Mouse (Mus musculus): ENCODE measurements at regions not wholly inside any gene's neighbourhood (a gene's known extent, or its start where the extent isn't known, plus 50 kb on each side); places are given as distances from the start of the nearest gene placed in this dataset.

DNA sequence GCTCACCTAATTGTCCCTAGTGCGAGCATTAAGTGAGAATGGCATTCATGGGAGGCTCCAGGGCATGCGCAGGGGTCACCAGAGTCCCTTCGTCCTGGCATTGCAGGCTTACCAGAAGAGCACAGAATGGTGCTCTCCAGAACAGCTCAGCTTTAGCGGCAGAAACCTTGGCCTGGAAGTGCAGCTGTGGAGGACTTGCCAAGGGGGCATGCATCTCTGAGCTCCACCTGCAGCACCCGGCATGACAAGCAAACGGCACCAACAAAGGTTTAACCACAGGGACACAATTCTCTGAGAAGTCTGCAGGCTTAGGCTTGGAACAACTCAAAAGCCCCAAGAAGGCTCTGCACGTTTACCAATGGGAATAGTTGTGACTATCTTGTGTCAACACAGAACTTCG is 128.4 kb downstream of the Rpap3 start:
- no peak for DNase-seq

DNA sequence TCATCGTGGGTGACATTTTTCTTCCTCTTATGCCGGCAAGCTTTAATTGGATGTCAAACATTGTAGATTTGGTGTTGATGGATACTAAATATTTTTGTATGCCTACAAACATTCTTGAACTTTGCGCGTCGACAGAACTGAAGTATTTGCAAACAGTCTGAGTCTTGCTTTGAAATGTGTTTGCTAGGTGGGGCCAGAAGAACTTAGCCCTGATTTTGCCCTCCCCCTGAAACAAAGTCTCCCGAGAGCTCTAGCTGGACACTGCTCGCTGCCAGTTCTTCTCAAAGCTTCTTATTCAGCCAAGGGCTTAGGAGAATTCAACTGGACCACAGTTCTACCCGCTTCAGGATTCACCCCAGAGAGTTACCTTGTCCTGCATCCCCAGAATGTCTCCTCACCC is 133.0 kb downstream of the Rpap3 start:
- no peak for DNase-seq

DNA sequence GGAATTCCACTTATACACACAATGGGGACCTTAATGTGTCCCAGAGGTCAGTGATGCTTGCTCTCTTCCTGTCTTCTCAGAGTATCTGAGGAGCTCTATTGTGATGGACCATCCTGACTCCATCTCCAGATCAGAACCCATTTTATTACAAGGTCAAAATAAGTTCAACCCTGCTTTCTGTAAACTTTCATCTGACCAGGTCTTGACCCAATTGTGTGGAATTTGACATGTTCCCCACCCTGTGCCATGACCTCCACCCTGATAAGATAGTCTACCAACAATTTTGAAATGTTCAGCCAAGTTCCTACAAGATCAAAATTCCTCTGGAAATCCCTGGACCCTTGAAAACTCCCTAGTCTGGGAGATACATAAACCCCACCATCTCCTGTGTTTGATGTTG is 133.7 kb downstream of the Rpap3 start:
- DNase-seq = no peak

DNA sequence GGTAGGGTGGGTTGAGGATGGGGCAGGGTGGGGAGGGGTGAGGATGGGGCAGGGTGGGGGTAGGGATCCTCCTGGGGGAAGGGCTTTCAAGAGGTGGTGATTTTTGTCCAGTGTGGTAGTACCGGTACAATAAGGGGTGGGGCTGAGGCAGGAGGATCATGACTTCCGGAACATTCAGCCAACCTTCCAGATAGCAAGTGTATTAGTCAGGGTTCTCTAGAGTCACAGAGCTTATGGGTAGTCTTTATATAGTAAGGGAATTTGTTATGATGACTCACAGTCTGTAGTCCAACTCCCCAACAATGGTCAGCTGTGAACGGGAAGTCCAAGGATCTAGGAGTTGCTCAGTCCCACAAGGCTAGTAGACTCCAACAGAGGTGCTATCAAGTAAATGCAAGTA is 145.5 kb downstream of the Rpap3 start:
- no peak for DNase-seq

DNA sequence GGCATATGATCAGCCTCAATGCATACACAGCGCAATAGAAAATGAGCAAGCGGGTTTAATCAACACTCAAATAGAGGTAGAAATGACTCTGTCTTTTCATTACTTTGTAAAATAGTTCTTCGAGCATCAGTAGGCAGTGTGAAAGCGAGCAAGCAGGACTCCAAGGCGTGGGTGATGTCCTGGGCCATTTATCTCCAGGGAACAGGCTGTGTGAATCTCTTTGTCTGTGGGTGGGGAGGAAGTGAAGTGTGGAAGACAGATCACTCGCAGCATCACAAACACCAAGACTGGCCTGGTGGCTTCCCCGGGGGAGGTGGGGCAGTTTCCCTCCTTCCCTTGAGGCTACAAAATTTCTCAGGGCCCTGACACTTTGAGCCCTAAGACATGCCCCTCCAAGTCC is 146.9 kb downstream of the Rpap3 start:
- no peak for DNase-seq

DNA sequence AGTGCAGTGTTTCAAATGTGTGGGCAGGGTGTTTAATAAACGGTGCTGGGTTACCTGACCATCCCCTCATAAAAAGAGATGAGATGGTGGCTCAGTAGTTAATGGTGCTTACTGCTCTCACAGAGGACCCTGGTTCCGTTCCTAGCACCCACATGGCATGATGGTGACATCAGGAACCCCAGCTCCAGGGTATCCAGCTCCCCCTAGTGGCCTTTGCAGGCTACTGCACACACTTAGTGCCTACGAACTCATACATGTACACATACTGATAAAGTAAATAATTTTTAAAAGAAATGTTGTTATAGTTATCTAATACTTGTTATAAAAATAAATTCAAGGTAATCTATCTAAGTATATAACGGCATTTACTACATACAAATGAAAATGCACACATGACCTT is 157.3 kb downstream of the Rpap3 start:
- no peak for DNase-seq

DNA sequence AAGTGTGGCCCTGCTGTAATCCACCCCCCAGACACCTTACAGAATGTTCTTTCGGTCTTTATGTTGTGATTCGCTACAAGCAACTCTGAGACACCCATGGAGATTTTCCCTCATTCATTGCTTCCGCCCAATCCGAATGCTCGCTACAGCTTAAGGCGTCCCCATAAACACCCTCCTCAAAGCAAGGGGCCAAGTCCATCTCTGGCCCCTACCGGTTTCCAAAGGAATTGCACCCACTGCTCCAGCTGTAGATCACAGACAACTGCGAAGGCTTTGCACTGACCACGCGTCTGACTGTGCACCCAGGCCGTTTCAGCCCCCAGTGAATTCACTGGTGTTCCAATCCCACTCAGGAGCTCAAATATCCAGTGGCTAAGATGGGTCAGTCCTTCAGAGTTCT is 160.6 kb downstream of the Rpap3 start:
- DNase-seq = no peak

DNA sequence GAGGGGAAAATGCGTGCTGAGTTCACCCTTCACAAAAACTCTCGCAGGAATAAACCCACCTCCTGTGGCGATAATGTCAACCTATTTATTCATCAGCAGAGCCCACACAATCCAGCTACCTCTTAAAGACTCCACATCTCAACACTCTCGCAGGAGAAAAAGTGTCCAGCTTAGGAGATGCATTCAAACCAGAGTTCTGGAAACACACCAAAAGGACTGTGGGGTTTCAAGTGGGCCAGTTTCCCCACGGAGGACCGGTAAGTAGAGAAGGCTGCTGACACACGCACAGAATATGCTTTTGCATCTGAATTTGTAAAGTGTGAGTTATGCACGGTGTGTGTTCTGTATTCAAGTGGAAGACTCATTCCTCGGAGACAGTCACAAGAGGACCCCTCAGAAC is 164.0 kb downstream of the Rpap3 start:
- no peak for DNase-seq

DNA sequence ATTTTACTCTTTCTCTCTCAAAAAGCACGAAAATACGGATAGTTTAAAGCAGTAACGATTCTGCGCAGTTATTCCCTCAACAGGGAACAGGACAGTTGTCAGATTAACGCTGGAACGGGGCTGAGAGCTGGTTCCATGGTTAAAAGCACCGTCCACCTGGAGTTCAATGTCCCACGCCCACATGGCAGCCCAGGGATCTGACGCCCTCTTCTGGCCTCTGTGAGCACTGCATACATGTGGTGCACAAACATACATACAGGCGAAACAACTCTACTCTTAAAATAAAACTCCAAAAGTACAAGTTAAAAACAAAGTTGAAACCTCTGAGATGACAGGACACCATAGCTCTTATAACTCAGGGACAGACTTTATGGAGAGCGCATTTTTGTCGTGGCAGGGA is 169.5 kb downstream of the Rpap3 start:
- no peak for DNase-seq

DNA sequence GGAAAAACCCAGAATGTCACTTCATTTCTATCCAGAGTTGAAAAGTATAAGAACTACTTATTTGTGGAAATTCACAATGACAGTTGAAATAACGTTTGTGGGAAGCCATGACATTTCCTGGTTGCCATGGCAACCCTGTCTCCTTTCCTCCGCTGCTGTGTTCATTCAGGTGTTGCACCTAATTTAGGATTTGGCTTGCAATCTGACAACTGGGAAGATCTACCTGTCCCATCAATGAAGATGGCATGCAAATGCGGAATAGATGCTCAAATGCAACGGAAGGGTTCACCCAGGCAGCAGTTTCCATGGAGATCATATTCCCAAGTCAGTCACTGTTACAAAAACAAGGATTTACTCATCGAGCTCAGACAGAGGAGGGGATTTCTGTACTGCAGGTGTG is 170.7 kb downstream of the Rpap3 start:
- DNase-seq = no peak

DNA sequence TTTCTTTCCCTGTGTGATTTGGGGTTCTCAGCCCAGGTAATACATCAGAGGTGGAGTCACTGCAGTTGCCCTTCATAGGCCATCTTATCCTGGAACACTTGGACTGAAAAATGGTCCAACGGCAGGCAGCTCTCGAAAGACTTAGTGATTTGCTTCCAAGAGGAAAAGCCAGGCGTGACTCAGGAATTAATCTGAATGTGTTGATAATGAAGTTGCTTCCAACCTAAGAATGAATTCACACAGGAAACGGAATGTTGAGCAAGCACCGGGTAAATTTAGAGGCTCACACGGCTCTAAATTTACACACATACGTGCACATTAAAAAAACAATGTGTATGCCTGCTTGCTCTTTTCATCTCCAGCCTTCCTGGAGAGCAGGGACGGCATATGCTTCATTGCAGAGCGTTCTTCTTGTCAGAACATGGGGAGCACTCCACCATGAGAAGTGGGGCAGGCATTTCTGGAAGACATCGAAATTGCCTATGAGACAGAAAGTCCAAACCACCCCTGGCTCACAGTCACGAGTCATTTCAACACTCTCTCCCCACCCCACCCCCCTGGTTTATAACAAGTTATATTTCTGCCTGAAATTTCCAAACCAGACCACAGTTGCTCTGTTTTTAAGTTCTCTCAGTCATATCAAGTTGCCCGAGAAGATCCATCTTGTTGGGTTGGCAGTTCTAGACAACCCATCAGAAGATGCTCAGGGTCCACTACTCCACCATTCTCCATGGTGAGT is 171.9 kb downstream of the Rpap3 start:
- DNase-seq = no peak

DNA sequence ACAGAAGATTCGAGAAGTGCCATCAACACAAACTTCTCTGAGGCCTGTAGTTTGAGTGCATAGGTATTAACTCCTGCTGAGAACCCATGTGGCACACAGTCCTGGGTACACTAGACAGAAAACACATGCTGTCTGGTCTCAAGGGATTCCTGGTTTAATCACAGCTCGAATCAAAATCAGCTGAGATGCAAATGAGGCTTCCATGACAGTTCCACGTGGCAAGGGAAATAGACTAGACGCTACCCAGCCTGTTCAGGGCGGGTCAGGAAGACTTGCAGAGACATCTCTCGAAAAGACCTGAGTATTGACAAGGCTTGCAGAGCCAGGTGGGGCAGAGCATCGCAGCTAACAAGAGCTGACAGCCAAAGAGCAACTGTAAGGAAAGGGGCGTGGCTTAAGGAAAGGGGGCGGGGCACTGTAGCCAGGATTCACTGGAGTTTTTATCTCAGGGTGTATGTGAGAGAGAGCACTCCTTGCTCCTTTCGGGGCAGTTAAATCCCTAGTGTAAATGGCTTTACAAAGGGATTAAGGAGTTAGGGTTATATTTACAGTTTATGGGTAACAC is 173.2 kb downstream of the Rpap3 start:
- no peak for DNase-seq

DNA sequence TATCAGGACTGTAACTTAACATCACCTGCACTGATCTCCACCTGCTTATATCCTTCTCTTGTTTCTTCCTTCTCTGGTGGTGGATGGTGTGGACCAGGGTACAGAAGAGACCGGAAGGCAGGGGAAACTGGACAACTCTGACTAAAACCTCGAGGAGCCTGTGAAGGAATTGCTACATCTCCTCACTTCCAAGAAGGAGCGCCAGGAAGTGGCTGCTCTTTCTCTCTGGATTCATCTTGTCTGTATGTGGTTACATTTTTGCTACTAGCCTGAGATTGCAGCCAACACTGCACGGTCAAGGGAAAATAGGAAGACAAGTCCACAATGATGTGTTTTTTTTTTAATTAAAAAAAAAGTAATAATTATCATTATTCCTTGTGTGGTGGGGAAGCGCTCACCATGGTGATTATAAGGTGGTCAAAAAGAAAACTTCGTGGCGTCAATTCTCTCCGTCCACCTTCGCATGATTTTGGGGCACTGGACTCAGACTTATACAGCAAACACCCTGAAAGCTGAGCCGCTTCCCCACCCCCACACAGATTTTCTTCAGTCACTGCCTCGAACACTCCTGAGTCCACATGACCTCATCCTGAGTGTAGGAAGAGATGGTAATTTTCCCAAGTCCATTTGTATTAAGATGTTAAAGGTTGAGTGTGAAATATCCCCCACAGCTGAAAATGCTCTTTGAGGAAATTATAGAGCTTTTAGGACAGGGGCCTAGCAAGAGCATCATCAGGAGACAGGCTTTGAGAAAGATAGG is 177.2 kb downstream of the Rpap3 start:
- DNase-seq = no peak

DNA sequence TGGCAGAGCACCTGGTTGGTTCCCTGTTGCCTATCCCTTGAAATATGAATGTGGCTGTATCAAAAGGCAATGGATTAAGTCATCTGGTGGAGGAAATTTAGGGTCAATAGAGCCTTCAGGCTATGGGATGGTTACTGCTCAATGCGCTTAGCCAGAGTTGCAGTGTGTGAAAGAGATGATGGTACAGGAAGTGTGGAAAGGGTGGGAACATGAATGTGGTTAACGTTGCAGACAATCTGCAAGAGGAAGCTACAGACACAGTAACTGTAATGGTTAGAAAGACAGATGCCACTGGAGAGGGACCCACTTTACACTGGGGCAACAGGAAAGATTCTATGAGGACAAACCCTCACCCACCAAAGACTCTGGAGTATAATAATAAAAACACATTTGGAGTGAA is 185.2 kb downstream of the Rpap3 start:
- DNase-seq = no peak

DNA sequence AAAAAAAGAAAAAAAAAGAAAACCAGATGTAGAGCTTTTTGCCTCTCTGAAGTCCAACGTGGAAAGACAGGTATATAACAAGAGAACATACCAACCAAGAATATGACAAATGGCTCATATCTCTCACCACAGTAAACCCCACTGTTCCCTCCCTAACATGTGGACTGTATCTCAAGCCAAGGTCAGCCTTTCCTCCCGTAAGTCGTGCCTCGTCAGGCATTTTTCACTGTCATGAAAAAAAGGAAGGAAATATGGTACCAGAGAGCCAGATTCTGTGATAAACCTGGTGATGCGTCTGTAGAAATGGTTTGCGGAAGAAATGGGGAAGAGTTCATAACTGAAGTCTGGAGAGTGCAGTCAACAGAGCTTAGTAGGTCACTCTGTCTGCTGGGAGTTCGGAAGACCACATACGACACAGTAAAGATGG is 185.7 kb downstream of the Rpap3 start:
- DNase-seq = no peak

DNA sequence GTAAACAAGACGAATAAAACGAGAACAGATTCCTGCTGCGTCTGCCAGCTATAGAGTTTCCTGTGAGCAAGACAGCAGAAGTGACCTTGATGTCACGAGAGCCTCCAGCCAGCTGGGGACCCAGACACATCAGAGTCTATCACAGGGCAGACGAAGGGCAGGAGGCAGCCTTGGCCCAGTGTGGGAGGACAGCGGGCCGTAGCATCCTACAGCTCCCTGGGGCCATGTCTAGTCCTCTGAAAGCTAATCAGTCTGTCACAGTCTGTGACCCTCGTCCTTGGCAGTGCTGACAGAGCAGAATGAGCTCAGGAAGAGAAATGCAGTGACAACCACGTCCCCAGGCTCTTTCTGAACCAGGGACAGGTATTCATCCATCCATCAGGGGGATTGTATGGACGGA is 187.7 kb downstream of the Rpap3 start:
- DNase-seq = peak; percentile 13

DNA sequence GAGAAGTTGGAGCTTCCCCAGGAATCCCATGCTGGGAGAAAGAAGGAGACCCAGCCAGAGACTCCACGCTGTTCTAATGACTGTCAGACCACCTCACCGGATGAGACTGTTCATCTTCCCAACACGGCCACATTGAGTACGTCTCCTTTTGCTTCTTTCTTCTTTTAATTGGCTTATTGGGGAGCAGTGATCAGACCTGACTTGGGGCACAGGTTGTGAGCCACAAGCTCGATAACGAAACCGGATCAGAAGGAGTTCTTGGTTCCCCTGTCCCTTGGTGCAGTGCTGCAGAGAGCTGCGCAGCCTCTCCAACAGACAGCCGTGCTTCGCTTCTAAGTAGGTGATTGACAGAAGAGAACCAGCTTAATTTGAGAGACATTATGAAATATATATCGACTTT is 188.4 kb downstream of the Rpap3 start:
- DNase-seq = no peak

DNA sequence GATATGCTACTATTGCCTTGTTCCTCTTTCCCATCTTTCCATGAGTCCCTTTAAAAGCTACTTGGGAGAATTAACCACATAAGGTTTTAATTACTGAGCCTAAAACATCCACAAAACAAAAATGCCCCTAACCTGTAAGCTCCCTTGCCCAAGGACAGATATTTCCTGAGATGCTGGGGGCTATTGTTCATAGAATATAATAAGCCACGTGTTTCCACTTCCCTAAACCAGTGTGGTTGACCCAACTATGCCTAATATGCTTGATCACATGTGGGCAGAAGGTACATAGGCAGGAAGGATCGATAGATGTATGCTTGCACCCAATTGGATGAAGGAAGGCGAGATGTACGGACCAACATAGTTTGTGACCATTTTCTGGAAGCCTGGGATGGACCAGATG is 189.9 kb downstream of the Rpap3 start:
- DNase-seq = no peak

DNA sequence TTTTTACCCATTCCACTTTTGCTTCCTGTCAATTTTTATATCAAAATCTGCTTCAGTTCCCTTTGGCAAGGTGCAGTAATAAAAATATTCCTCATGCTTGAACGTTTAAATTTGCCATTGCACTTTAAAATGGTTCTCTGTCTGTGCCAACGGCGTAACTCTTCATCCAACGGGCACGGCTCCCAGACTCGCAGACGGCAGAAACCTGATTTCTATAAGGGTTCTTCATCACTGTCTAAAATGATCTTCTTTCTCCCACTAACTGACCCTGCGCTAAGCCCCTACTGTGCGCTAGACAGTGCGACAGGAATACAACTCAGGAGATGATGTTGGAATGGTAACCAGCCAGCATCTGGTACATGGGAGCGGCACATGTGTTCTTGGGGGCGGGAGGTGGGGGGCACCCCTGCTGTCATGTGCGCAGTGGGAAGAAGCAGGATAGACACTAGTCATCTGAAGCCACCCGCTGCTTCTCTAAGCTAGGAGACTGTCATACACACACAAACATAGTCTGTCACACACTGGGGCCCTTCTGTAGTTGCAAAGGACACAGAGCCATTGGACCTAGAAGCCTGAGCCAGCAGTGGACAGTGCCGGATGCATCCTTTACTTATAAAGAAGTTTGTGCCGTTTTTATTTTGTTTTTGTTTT is 197.8 kb downstream of the Rpap3 start:
- DNase-seq = no peak

DNA sequence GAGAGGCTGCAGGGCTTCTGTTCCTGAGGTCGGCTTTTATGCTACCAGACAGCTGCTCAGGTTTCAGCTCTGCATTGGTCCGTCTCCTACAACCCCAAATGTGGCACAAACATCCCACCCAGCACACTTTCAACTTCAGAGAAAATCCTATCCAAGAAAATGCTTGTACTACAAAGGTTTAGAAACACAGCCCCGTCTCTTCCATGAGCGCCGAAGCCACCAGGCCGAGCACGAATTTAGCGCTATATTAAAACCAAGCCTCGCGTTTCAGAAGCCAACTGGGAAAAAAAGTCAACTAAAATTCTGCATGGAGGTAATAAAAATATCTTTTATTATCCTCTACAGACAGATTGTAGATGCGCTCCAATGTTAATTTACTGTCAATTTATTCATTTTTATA is 198.4 kb downstream of the Rpap3 start:
- DNase-seq = no peak

DNA sequence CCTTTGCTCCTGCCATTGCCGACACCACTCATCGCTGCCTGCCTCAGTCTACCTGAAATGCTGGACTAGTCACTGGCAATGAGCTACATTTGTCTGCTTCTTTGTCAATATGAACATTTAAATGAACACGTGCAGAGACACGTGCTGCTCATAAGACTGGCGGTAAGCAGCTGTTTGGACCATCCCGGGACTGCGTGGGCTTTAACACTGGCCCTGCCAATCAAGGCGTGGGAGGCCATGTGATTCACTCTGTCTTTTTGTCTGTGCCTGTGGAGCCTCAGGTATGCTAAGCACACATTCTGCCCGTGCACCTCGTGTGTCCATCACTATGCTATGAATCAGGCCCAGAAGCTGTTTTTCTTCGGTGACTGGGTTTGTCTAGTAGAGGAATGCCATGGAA is 199.9 kb downstream of the Rpap3 start:
- no peak for DNase-seq

DNA sequence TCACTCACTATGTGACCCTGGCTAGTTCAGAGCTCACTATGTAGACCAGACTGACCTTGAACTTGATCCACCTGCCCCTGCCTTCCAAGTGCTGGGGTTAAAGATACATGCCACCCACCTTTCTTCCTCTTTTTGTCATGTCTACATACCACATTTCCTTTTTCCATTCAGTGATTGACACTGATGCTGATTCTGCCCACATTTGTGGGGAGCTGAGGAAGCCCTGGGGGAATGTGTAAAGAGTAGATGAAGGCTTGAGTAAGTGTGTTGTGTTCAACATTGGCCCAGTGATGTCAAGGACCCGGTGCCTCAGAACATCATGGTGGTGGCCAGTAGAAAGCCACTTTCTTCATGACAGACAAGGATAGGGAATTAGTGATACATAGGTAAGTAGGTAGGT is 201.3 kb downstream of the Rpap3 start:
- no peak for DNase-seq

DNA sequence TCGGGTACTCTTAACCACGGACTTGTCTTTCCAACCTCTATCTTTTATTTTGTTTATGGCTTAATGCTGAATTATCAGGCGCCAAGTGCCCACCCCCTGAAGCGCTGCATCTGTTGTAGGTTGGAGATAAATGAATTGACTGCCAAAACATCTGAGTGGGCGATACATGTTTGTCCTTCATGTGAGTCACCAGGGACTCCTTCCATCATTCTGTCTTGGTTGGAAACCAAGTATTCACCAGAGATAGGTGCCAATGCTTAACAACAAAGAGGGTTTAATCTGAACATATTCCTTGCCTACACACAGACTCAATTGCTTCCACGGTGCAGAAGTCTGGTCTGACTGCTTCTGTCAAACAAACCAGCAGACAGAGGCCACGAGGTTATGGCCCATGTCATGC is 203.6 kb downstream of the Rpap3 start:
- DNase-seq = no peak

Measured in adrenal gland, postnatal 25 days (tissue).